Mouse (Mus musculus) lung, embryonic 16.5 days (tissue): ENCODE results near the gene Camta1. TPM values are rescaled to one million over a fixed set of nuclear protein-coding genes. Genes with fewer than 3 reads are reported as not detected.

Source experiments
- ATAC-seq: fragments of 200-750 bp; cut with Nextera tagmentation; 2 replicates; pipeline ENCODE4 v1.8.0; 2017; ENCODE audit warnings: low read depth, mild to moderate bottlenecking, moderate library complexity
- H3K27ac ChIP-seq: fragments of 300-500 bp; sonication (generic); 2 replicates; pipeline ENCODE4 v1.5.1; 2014; ENCODE audit warnings: mild to moderate bottlenecking, control low read depth, low read length
- H3K27me3 ChIP-seq: fragments of 300-500 bp; sonication (generic); 2 replicates; pipeline ENCODE4 v1.6.1; 2014; ENCODE audit warnings: low read depth, low read length, mixed read lengths; ENCODE audit not compliant: control insufficient read depth, insufficient read depth
- H3K36me3 ChIP-seq: fragments of 300-500 bp; sonication (generic); 2 replicates; pipeline ENCODE4 v1.6.1; 2014; ENCODE audit warnings: low read length; ENCODE audit not compliant: control insufficient read depth, insufficient read depth
- H3K4me1 ChIP-seq: fragments of 300-500 bp; sonication (generic); replicated peaks from 2 replicates; pipeline ENCODE4 v1.6.1; 2014; ENCODE audit warnings: low read length, mixed read lengths; ENCODE audit not compliant: control insufficient read depth, insufficient read depth
- H3K4me2 ChIP-seq: fragments of 300-500 bp; sonication (generic); 2 replicates; pipeline ENCODE4 v1.6.1; 2014; ENCODE audit warnings: low read depth, low read length, control low read depth
- H3K4me3 ChIP-seq: fragments of 300-500 bp; sonication (generic); 2 replicates; pipeline ENCODE4 v1.5.1; 2014; ENCODE audit warnings: mild to moderate bottlenecking, low read length, control low read depth
- H3K9ac ChIP-seq: fragments of 300-500 bp; sonication (generic); 2 replicates; pipeline ENCODE4 v1.6.1; 2014; ENCODE audit warnings: low read length, control low read depth
- H3K9me3 ChIP-seq: fragments of 300-500 bp; sonication (generic); 2 replicates; pipeline ENCODE4 v1.6.1; 2016; ENCODE audit warnings: low read length; ENCODE audit not compliant: control insufficient read depth
- WGBS: fragments of 180-500 bp; shearing (Covaris S2); extraction: QIAGEN DNeasy Blood & Tissue Kit; methylation state at CpG from one replicate; pipeline ENCODE4 v1.1.7; 2014; 5-methylcytosine and 5-hydroxymethylcytosine counted together
- polyA plus RNA-seq: library from polyadenylated mRNA; unstranded; fragments of >200 nt; fragmentation: Nextera tagmentation; extraction: Ambion mirVana; gene quantifications from 2 replicates; pipeline ENCODE4 v1.2.1, GENCODE M21; 2015

The Camta1 gene
- polyA plus RNA-seq, 1 experiment from 2014 or later, result 89.4 TPM

- Histone ChIP-seq H3K9me3 (no peaks in the 10 kb centered on the region), H3K36me3 (no peaks in the 10 kb centered on the region), H3K4me2 (no peak overlapping the region), H3K27ac (no peak overlapping the region), H3K9ac (no peak overlapping the region), H3K4me3 (no peak overlapping the region), H3K27me3 (peaks cover 3% of the 10 kb centered on the region), H3K4me1 (peaks cover 8% of the 10 kb centered on the region; the same call in 1 of the 2 replicates)
- ATAC-seq, result no peak
- WGBS, result 69% methylated on average over 3 of the region's 3 CpGs
Observed at GRCm38 (mm10) chr4:151303931-151304330, 557.7 kb downstream of the Camta1 start.

- H3K36me3 ChIP-seq, result no peaks in the 10 kb centered on the region
- H3K27ac ChIP-seq, result no peak overlapping the region
Observed at GRCm38 (mm10) chr4:151303436-151303835, 558.2 kb downstream of the Camta1 start.

GRCm38 (mm10) chr4:151302195-151303126 is 559.2 kb downstream of the Camta1 start:
- H3K9ac ChIP-seq, result no peak overlapping the region
- peaks cover 8% of the 10 kb centered on the region; the same call in 1 of the 2 replicates for H3K4me1 ChIP-seq
- H3K4me2 ChIP-seq, result no peak overlapping the region
- no peaks in the 10 kb centered on the region for H3K36me3 ChIP-seq
- peaks cover 3% of the 10 kb centered on the region for H3K27me3 ChIP-seq
- 26% methylated on average over 11 of the region's 11 CpGs for WGBS
- H3K9me3 ChIP-seq, result no peaks in the 10 kb centered on the region
- no peak overlapping the region for H3K27ac ChIP-seq
- H3K4me3 ChIP-seq, result no peak overlapping the region
- peak; percentile 63 for ATAC-seq

More at GRCm38 (mm10) chr4:151303436-151303835, 558.2 kb downstream of the Camta1 start:
- Histone ChIP-seq H3K9me3 (no peaks in the 10 kb centered on the region), H3K4me1 (peaks cover 8% of the 10 kb centered on the region; the same call in 1 of the 2 replicates), H3K9ac (no peak overlapping the region), H3K27me3 (peaks cover 3% of the 10 kb centered on the region), H3K4me3 (no peak overlapping the region), H3K4me2 (no peak overlapping the region)
- ATAC-seq, result no peak
- 80% methylated on average over 5 of the region's 5 CpGs for WGBS

- no peak overlapping the region for H3K4me2 ChIP-seq
- H3K4me3 ChIP-seq, result no peak overlapping the region
- H3K9me3 ChIP-seq, result no peaks in the 10 kb centered on the region
- H3K27ac ChIP-seq, result no peak overlapping the region
- 28% methylated on average over 9 of the region's 9 CpGs for WGBS
- no peak overlapping the region for H3K9ac ChIP-seq
- no peaks in the 10 kb centered on the region for H3K36me3 ChIP-seq
- ATAC-seq, result no peak
- peaks cover 8% of the 10 kb centered on the region; the same call in 1 of the 2 replicates for H3K4me1 ChIP-seq
- H3K27me3 ChIP-seq, result peaks cover 3% of the 10 kb centered on the region
Observed at GRCm38 (mm10) chr4:151301337-151301736, 560.3 kb downstream of the Camta1 start.

- peaks cover 3% of the 10 kb centered on the region for H3K27me3 ChIP-seq
- no peak overlapping the region for H3K27ac ChIP-seq
- no peak; the same call in 1 of the 2 replicates for ATAC-seq
- H3K9me3 ChIP-seq, result no peaks in the 10 kb centered on the region
- H3K4me1 ChIP-seq, result peaks cover 8% of the 10 kb centered on the region; the same call in 1 of the 2 replicates
- no peak overlapping the region for H3K9ac ChIP-seq
- H3K4me3 ChIP-seq, result no peak overlapping the region
- no peak overlapping the region for H3K4me2 ChIP-seq
- H3K36me3 ChIP-seq, result no peaks in the 10 kb centered on the region
- WGBS, result 12% methylated on average over 15 of the region's 15 CpGs
Observed at GRCm38 (mm10) chr4:151300706-151301105, 561.0 kb downstream of the Camta1 start.

GRCm38 (mm10) chr4:151295515-151296203 is 566.0 kb downstream of the Camta1 start:
- Histone ChIP-seq H3K36me3 (no peaks in the 10 kb centered on the region), H3K4me3 (no peak overlapping the region), H3K9me3 (no peaks in the 10 kb centered on the region), H3K4me2 (no peak overlapping the region), H3K4me1 (no peaks in the 10 kb centered on the region), H3K27ac (no peak overlapping the region), H3K27me3 (peaks cover 3% of the 10 kb centered on the region; the same call in 1 of the 2 replicates), H3K9ac (no peak overlapping the region)
- ATAC-seq, result no peak
- 56% methylated on average over 13 of the region's 13 CpGs for WGBS

- 48% methylated on average over 6 of the region's 6 CpGs for WGBS
- Histone ChIP-seq H3K4me1 (no peaks in the 10 kb centered on the region), H3K4me2 (no peak overlapping the region), H3K27me3 (no peaks in the 10 kb centered on the region), H3K9me3 (no peaks in the 10 kb centered on the region), H3K36me3 (no peaks in the 10 kb centered on the region), H3K9ac (no peak overlapping the region), H3K27ac (no peak overlapping the region), H3K4me3 (no peak overlapping the region)
- ATAC-seq, result no peak
Observed at GRCm38 (mm10) chr4:151288893-151289585, 572.6 kb downstream of the Camta1 start.

- no peak overlapping the region for H3K4me2 ChIP-seq
- no peaks in the 10 kb centered on the region for H3K36me3 ChIP-seq
- no peak overlapping the region for H3K4me3 ChIP-seq
- no peak overlapping the region for H3K9ac ChIP-seq
- no peaks in the 10 kb centered on the region for H3K9me3 ChIP-seq
- no peak for ATAC-seq
- no peaks in the 10 kb centered on the region for H3K27me3 ChIP-seq
- 70% methylated on average over 12 of the region's 12 CpGs for WGBS
- no peak overlapping the region for H3K27ac ChIP-seq
- H3K4me1 ChIP-seq, result no peaks in the 10 kb centered on the region
Observed at GRCm38 (mm10) chr4:151285905-151286445, 575.7 kb downstream of the Camta1 start.
